Mouse (Mus musculus) E14TG2a.4 (cell line): ENCODE results near the gene Grcc10.

Source experiments
- H3K27me3 ChIP-seq: 2 replicates; pipeline ENCODE4 v1.6.1; 2014; ENCODE audit warnings: low read length, control low read depth; ENCODE audit not compliant: insufficient read depth
- H3K36me3 ChIP-seq: 2 replicates; pipeline ENCODE4 v1.6.1; 2014; ENCODE audit warnings: low read length, control low read depth; ENCODE audit not compliant: insufficient read depth
- H3K4me1 ChIP-seq: replicated peaks from 2 replicates; pipeline ENCODE4 v1.6.1; 2014; ENCODE audit warnings: low read depth, low read length, control low read depth
- H3K4me3 ChIP-seq: replicated peaks from 2 replicates; pipeline ENCODE4 v1.5.1; 2014; ENCODE audit warnings: mild to moderate bottlenecking, low read length
- H3K9me3 ChIP-seq: 2 replicates; pipeline ENCODE4 v1.6.1; 2014; ENCODE audit warnings: low read length, control low read depth
- CTCF ChIP-seq: conservative IDR thresholded peaks from 2 replicates; pipeline ENCODE4 v1.5.1; 2014; ENCODE audit warnings: low read length
- NANOG ChIP-seq: IDR thresholded peaks from 2 replicates; pipeline ENCODE4 v1.6.1; 2014; ENCODE audit warnings: borderline replicate concordance, low read length, mixed read lengths
- POU5F1 ChIP-seq: IDR thresholded peaks from 2 replicates; pipeline ENCODE4 v1.6.1; 2014; ENCODE audit warnings: low read length, borderline replicate concordance

Gene Grcc10

DNA sequence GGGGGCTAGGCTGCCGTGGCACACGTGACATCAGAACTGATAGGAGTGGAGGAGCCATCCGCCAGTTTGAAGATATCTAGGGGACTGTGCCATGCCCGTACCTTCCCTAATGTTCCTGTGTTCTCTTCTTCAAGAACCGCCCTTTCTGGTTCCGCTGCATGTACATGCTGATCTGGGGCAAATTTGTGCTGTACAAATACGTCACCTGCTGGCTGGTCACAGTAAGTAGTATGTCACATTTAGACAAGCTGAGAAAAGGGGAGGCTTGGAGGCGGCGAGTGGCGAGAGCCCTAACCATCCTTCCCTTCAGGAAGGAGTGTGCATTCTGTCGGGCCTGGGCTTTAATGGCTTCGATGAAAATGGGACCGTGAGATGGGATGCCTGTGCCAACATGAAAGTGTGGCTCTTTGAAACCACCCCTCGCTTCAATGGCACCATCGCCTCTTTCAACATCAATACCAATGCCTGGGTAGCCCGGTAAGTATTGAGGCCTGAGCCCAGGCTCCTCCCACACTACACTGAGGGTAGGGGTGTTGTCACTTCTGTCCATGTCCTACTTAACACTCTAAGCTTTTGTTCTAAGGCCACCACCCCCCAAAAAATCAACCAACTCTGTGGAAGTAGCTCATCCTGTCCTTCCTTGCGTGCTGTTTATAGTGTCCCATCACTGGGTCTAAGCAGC is 38.9 kb downstream of the Grcc10 start:
- 0 out of 2 replicates have a peak overlapping the region, but pooled peaks have one; percentile 2 for H3K4me3 ChIP-seq
- no peak for TF ChIP-seq CTCF
- no peak for TF ChIP-seq POU5F1
- TF ChIP-seq NANOG, result no peak
- peaks cover 100% of the 10 kb centered on the region for H3K36me3 ChIP-seq
- peaks cover 85% of the 10 kb centered on the region for H3K4me1 ChIP-seq
- H3K27me3 ChIP-seq, result no peaks in the 10 kb centered on the region
- H3K9me3 ChIP-seq, result no peaks in the 10 kb centered on the region

GRCm38 (mm10) chr6:124701338-124701737 is 39.8 kb downstream of the Grcc10 start:
- Histone ChIP-seq H3K36me3 (peaks cover 92% of the 10 kb centered on the region), H3K27me3 (no peaks in the 10 kb centered on the region), H3K9me3 (no peaks in the 10 kb centered on the region), H3K4me3 (no peak overlapping the region), H3K4me1 (peaks cover 76% of the 10 kb centered on the region)
- TF ChIP-seq POU5F1 (no peak), NANOG (no peak), CTCF (no peak)

GRCm38 (mm10) chr6:124699962-124700610 is 41.1 kb downstream of the Grcc10 start:
- peaks cover 65% of the 10 kb centered on the region for H3K4me1 ChIP-seq
- TF ChIP-seq CTCF (no peak), NANOG (no peak), POU5F1 (no peak)
- no peaks in the 10 kb centered on the region for H3K9me3 ChIP-seq
- no peaks in the 10 kb centered on the region for H3K27me3 ChIP-seq
- H3K4me3 ChIP-seq, result no peak overlapping the region
- peaks cover 87% of the 10 kb centered on the region for H3K36me3 ChIP-seq

DNA sequence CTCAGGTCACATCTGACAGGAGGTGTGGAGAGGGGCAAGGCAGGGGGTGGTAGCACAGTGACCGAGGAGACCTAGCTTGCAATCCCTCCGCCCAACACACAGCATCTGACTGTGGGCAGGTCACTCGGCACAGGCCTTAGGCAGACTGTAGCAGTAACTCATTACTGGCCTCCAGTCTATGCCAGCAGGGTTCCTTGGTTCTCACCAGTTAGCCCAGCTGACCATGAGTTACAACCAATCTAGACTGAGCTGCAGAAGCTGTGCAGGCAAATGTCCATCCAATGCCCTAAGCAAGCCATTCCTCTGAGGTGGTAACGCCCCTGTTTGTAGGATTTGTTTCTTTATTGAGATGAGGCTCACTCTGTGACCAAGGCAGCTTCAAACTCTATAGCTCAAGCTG is 41.8 kb downstream of the Grcc10 start:
- Histone ChIP-seq H3K4me1 (peaks cover 63% of the 10 kb centered on the region), H3K9me3 (no peaks in the 10 kb centered on the region), H3K27me3 (no peaks in the 10 kb centered on the region), H3K4me3 (no peak overlapping the region), H3K36me3 (peaks cover 85% of the 10 kb centered on the region)
- TF ChIP-seq NANOG (no peak), POU5F1 (no peak), CTCF (no peak)

GRCm38 (mm10) chr6:124698751-124699150 is 42.4 kb downstream of the Grcc10 start:
- no peaks in the 10 kb centered on the region for H3K27me3 ChIP-seq

DNA sequence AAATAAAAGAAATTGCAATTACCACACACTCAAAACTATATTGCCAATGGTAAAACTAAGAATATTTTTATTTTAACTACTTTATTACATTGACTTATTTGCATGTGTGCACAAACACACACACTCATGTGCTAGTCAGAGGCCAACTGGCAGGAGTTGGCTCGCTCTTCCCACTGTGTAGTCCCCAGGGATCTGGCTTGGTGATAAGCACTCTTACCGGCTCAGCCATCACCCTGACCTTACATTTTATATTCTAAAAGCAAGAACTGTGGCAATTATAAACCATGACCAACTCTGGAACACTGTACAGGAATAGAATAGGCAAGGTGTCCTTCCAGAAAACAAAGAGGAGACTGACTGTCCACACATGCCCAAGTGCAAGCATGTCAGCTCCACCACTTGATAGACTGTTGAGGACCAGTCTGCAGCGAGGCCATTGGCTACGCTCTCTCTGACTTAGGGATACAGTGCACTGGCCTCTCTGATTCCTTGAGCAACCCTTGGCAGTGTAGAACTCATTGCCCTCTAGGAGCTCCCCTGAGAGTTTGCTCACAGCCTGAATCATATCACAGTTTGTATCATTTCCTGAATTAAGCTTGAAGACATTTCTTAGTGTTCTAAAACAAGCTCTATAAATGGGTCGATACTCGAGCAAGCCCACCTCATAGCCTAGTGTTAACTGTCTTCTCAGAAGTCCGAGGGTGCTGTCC is 44.6 kb downstream of the Grcc10 start:
- H3K4me1 ChIP-seq, result peaks cover 54% of the 10 kb centered on the region
- H3K9me3 ChIP-seq, result no peaks in the 10 kb centered on the region
- H3K36me3 ChIP-seq, result peaks cover 60% of the 10 kb centered on the region
- no peak overlapping the region for H3K4me3 ChIP-seq
- H3K27me3 ChIP-seq, result no peaks in the 10 kb centered on the region
- TF ChIP-seq NANOG (no peak), POU5F1 (no peak), CTCF (no peak)

More at GRCm38 (mm10) chr6:124698751-124699150, 42.4 kb downstream of the Grcc10 start:
- Histone ChIP-seq H3K9me3 (no peaks in the 10 kb centered on the region), H3K4me3 (no peak overlapping the region), H3K4me1 (peaks cover 64% of the 10 kb centered on the region), H3K36me3 (peaks cover 82% of the 10 kb centered on the region)
- TF ChIP-seq CTCF (no peak), POU5F1 (no peak), NANOG (no peak)

DNA sequence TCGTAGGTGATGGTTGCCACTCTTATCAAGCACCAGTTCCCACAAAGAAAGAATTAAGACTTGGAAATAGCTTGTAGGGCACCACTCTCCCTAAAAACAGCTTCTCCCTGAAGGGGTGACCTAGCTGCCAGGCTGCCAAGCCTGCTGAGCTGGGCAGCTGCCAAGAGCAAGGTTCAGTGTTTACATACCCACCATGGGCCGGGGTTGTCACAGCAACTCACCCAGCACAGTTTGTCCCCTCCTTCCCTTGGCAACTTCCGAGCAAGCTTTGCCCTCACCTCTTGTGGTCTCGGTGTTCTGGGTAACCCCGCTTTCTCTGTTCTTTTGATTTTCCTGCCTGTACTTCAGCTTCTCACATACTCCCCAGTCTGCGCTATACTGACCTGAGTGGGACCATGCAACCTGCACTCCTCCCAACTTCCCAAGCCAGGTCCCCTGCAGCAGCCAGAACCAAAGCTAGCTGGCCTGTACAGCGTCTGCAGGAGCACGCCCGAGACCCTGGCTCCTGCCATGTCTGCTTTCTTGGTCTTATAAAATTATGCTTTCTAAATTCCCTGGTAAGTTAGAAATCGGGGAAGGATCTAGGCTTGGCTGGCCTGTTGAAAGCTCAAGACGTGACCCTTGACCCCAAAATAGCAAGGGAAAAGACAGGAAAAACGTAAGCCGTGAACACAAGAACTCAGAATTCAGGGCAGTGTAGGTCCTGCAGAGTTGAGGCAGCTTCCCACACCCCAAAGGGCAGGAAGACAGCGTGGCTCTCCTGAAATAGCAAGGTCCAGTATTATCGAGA is 46.8 kb downstream of the Grcc10 start:
- Histone ChIP-seq H3K27me3 (no peaks in the 10 kb centered on the region), H3K36me3 (peaks cover 38% of the 10 kb centered on the region), H3K4me3 (no peak overlapping the region), H3K4me1 (peaks cover 35% of the 10 kb centered on the region), H3K9me3 (no peaks in the 10 kb centered on the region)
- TF ChIP-seq POU5F1 (no peak), CTCF (no peak), NANOG (no peak)

GRCm38 (mm10) chr6:124693243-124693981 is 47.8 kb downstream of the Grcc10 start:
- TF ChIP-seq POU5F1, result no peak
- no peak for TF ChIP-seq NANOG
- TF ChIP-seq CTCF, result no peak
- no peaks in the 10 kb centered on the region for H3K27me3 ChIP-seq

More at GRCm38 (mm10) chr6:124693243-124693981, 47.8 kb downstream of the Grcc10 start:
- H3K36me3 ChIP-seq, result peaks cover 28% of the 10 kb centered on the region
- H3K4me3 ChIP-seq, result no peak overlapping the region
- H3K9me3 ChIP-seq, result no peaks in the 10 kb centered on the region
- H3K4me1 ChIP-seq, result peaks cover 33% of the 10 kb centered on the region
